Mouse (Mus musculus): ENCODE measurements at regions not wholly inside any gene's neighbourhood (a gene's known extent, or its start where the extent isn't known, plus 50 kb on each side); places are given as distances from the start of the nearest gene placed in this dataset.

- TF ChIP-seq CTCF (IDR thresholded peaks at IDR 0.05; ENCODE audit: low read depth) = no peak
- no peak for TF ChIP-seq EP300 (IDR thresholded peaks at IDR 0.05; ENCODE audit: low read depth)
These were observed 824.2 kb upstream of the Sox9 start for GRCm38 (mm10) chr11:111957721-111958287.
